Mouse (Mus musculus) intestine, embryonic 16.5 days (tissue): ENCODE data around the gene Pkdrej. TPM values are rescaled to one million over a fixed set of nuclear protein-coding genes. Genes with fewer than 3 reads are reported as not detected.

Experiments
- ATAC-seq: fragments of 200-750 bp; cut with Nextera tagmentation; 2 replicates; pipeline ENCODE4 v1.8.0; 2017; ENCODE audit warnings: moderate TSS enrichment, moderate library complexity
- H3K27ac ChIP-seq: fragments of 300-500 bp; sonication (generic); 2 replicates; pipeline ENCODE4 v1.5.1; 2014; ENCODE audit warnings: mild to moderate bottlenecking, low read length
- H3K27me3 ChIP-seq: fragments of 300-500 bp; sonication (generic); replicated peaks from 2 replicates; pipeline ENCODE4 v1.6.1; 2014; ENCODE audit warnings: low read length, control low read depth, mixed read lengths; ENCODE audit not compliant: control insufficient read depth, insufficient read depth
- H3K36me3 ChIP-seq: fragments of 300-500 bp; sonication (generic); 2 replicates; pipeline ENCODE4 v1.6.1; 2014; ENCODE audit warnings: low read length, control low read depth; ENCODE audit not compliant: control insufficient read depth, insufficient read depth
- H3K4me1 ChIP-seq: fragments of 300-500 bp; sonication (generic); 2 replicates; pipeline ENCODE4 v1.6.1; 2014; ENCODE audit warnings: low read length, control low read depth, mixed read lengths; ENCODE audit not compliant: control insufficient read depth, insufficient read depth
- H3K4me2 ChIP-seq: fragments of 300-500 bp; sonication (generic); 2 replicates; pipeline ENCODE4 v1.6.1; 2014; ENCODE audit warnings: low read depth, low read length, control low read depth
- H3K4me3 ChIP-seq: fragments of 300-500 bp; sonication (generic); 2 replicates; pipeline ENCODE4 v1.5.1; 2014; ENCODE audit warnings: mild to moderate bottlenecking, low read length
- H3K9ac ChIP-seq: fragments of 300-500 bp; sonication (generic); 2 replicates; pipeline ENCODE4 v1.6.1; 2014; ENCODE audit warnings: low read depth, low read length
- H3K9me3 ChIP-seq: fragments of 300-500 bp; sonication (generic); 2 replicates; pipeline ENCODE4 v1.6.1; 2016; ENCODE audit warnings: low read length, control low read depth; ENCODE audit not compliant: control insufficient read depth
- WGBS: fragments of 180-500 bp; shearing (Covaris S2); extraction: QIAGEN DNeasy Blood & Tissue Kit; methylation state at CpG from one replicate; pipeline ENCODE4 v1.1.7; 2014; 5-methylcytosine and 5-hydroxymethylcytosine counted together
- polyA plus RNA-seq: library from polyadenylated mRNA; unstranded; fragments of >200 nt; fragmentation: Nextera tagmentation; extraction: Ambion mirVana; gene quantifications from 2 replicates; pipeline ENCODE4 v1.2.1, GENCODE M21; 2015

The Pkdrej gene
- polyA plus RNA-seq, 1 experiment from 2014 or later, result 0.17 TPM

DNA sequence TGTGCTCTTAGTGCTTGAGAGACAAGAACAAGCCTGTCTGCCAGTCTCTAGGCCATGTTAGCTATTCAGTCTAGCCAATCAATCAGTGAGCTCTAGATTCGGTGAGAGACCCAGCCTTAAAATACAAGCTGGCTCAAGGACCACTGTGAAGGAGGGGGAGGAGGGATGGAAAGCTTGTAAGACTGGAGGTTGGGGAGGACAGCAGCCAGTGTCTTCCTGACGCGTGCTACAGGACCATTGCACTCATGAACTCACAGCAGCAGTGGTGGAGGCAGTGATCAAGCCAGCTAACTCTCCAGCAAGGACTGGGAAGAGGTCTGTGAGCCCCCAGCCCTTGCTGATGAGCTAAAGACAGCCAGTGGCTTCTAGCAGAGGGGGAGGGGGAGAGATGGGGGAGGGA is 56.5 kb downstream of the Pkdrej start:
- peaks cover 4% of the 10 kb centered on the region; the same call in 1 of the 2 replicates for H3K4me1 ChIP-seq
- 46% methylated on average over 3 of the region's 3 CpGs for WGBS
- H3K27ac ChIP-seq, result no peak overlapping the region
- no peak overlapping the region for H3K4me3 ChIP-seq
- H3K27me3 ChIP-seq, result no peaks in the 10 kb centered on the region
- no peak overlapping the region for H3K9ac ChIP-seq
- no peak for ATAC-seq
- H3K9me3 ChIP-seq, result no peaks in the 10 kb centered on the region
- H3K4me2 ChIP-seq, result no peak overlapping the region
- H3K36me3 ChIP-seq, result no peaks in the 10 kb centered on the region

Other genes with a start within 250 kb of the Pkdrej start
- 0.66 and 0.71 TPM in 2 replicates for gene Wnt7b, start 239.3 kb downstream of the Pkdrej start, polyA plus RNA-seq
- 31.0 and 37.6 TPM in 2 replicates for gene Ppara, start 86.8 kb downstream of the Pkdrej start, polyA plus RNA-seq
- gene Cdpf1, start 10.0 kb downstream of the Pkdrej start, polyA plus RNA-seq, result 58.2 and 62.2 TPM in 2 replicates
- 13.4 and 15.1 TPM in 2 replicates for gene Ttc38, start 10.6 kb upstream of the Pkdrej start, polyA plus RNA-seq
- 20.0 and 22.9 TPM in 2 replicates for gene Gtse1, start 38.0 kb upstream of the Pkdrej start, polyA plus RNA-seq
- 36.7 and 37.3 TPM in 2 replicates for gene Trmu, start 57.6 kb upstream of the Pkdrej start, polyA plus RNA-seq
- 0.51 and 0.70 TPM in 2 replicates for gene Celsr1, start 212.0 kb upstream of the Pkdrej start, polyA plus RNA-seq
- 9.1 and 9.5 TPM in 2 replicates for gene Gramd4, start 236.0 kb upstream of the Pkdrej start, polyA plus RNA-seq